In genomic region chr2:84429724-84430123, GRCm38 (mm10) we compare ENCODE assay signal across 10 mouse cellular contexts. TPM values are rescaled to one million over a fixed set of nuclear protein-coding genes. Genes with fewer than 3 reads are reported as not detected.
A peak's percentile ranks its signal among the peaks of the same experiment; 100 is the strongest.
DNase-seq lines count a peak whose midpoint lies in the region; ATAC-seq and TF ChIP-seq lines count a peak whose summit lies in the region.
"Had no signal": no experiment of that assay in that cellular context is flagged by ENCODE, and none has a peak within 500 bp of the region (broad histone marks: within the 10 kb centered on the region; RNA-seq: fewer than 3 reads in every experiment).

No protein-coding gene starts in this region.

- H3K27ac ChIP-seq in kidney, adult 2 months (ENCODE audit: insufficient read depth, low read depth, low read length): no peak overlapping the region
- no peak overlapping the region for H3K27ac ChIP-seq in stomach, postnatal 0 days (replicated peaks)
- H3K27ac ChIP-seq: embryonic facial prominence, embryonic 12.5 days; liver, embryonic 15.5 days had no signal

- intact Hi-C loops in heart, postnatal 10 days (cut with DNase I): loop anchor here (1.0 to 10.0 kb wide), 5 partner anchors 137 to 615 kb away; partner anchors contain the start of gene Fam171b

- TF ChIP-seq EP300 in stomach, postnatal 0 days (optimal IDR thresholded peaks at IDR 0.05): no peak

- ATAC-seq in stomach, postnatal 0 days (ENCODE audit: low FRiP score, low TSS enrichment): peak; percentile 51; the same call in 1 of the 2 replicates

- no peaks in the 10 kb centered on the region for H3K27me3 ChIP-seq in kidney, adult 2 months (replicated peaks; ENCODE audit: control insufficient read depth, insufficient read depth, low read length)
- H3K27me3 ChIP-seq in stomach, postnatal 0 days (ENCODE audit: control insufficient read depth, insufficient read depth, low read length): no peaks in the 10 kb centered on the region
- H3K27me3 ChIP-seq: embryonic facial prominence, embryonic 12.5 days; liver, embryonic 15.5 days had no signal

- no peaks in the 10 kb centered on the region for H3K4me1 ChIP-seq in kidney, adult 2 months (ENCODE audit: control insufficient read depth, insufficient read depth, low read length)
- H3K4me1 ChIP-seq in stomach, postnatal 0 days (replicated peaks; ENCODE audit: control insufficient read depth, insufficient read depth): no peaks in the 10 kb centered on the region
- H3K4me1 ChIP-seq: embryonic facial prominence, embryonic 12.5 days had no signal

- no peak overlapping the region for H3K4me3 ChIP-seq in kidney, adult 2 months (ENCODE audit: insufficient read depth, low read depth, low read length)
- H3K4me3 ChIP-seq in stomach, postnatal 0 days (ENCODE audit: low read depth, low read length): no peak overlapping the region
- H3K4me3 ChIP-seq: embryonic facial prominence, embryonic 12.5 days; liver, embryonic 15.5 days had no signal

- no peak overlapping the region for H3K4me2 ChIP-seq in stomach, postnatal 0 days (replicated peaks; ENCODE audit: low read depth)
- H3K4me2 ChIP-seq: embryonic facial prominence, embryonic 12.5 days; liver, embryonic 15.5 days had no signal

- peak; percentile 33; the same call in 1 of the 2 replicates for TF ChIP-seq CTCF in kidney, adult 2 months (conservative IDR thresholded peaks at IDR 0.05; ENCODE audit: insufficient read depth, insufficient read length, low read depth, low read length)
- TF ChIP-seq CTCF in stomach, postnatal 0 days (IDR thresholded peaks at IDR 0.05; ENCODE audit: low read depth): peak; percentile 85

- 32% methylated on average over 11 of the region's 11 CpGs for WGBS in kidney, adult 2 months
- WGBS in stomach, postnatal 0 days: 34% methylated on average over 11 of the region's 11 CpGs

- no peaks in the 10 kb centered on the region for H3K36me3 ChIP-seq in kidney, adult 2 months (ENCODE audit: control insufficient read depth, insufficient read depth, low read length)
- no peaks in the 10 kb centered on the region for H3K36me3 ChIP-seq in stomach, postnatal 0 days (ENCODE audit: control insufficient read depth, insufficient read depth, low read length)
- H3K36me3 ChIP-seq: embryonic facial prominence, embryonic 12.5 days; liver, embryonic 15.5 days had no signal

- H3K9ac ChIP-seq in stomach, postnatal 0 days (ENCODE audit: low read length): no peak overlapping the region
- H3K9ac ChIP-seq: embryonic facial prominence, embryonic 12.5 days; liver, embryonic 15.5 days had no signal

- TF ChIP-seq POLR2A in kidney, adult 2 months (IDR thresholded peaks at IDR 0.05; ENCODE audit: low read depth, low read length): no peak

- H3K9me3 ChIP-seq in stomach, postnatal 0 days (ENCODE audit: control insufficient read depth, low read length): no peaks in the 10 kb centered on the region
- H3K9me3 ChIP-seq: embryonic facial prominence, embryonic 12.5 days; liver, embryonic 15.5 days had no signal

- peak; percentile 74 for DNase-seq in kidney, adult 2 months
- no peak for DNase-seq in kidney, adult 11 months
- DNase-seq in CD4-positive, CD25-positive, alpha-beta regulatory T cell, adult 2 months (ENCODE audit: low read depth, low spot score): peak; percentile 84
- peak; percentile 60 for DNase-seq in T-cell, adult 2 months (ENCODE audit: low spot score)
- DNase-seq in heart, postnatal 10 days: peak; percentile 63 to 74
- DNase-seq in lung, postnatal 36 days: peak; percentile 77
- DNase-seq in stomach, postnatal 0 days (ENCODE audit: low spot score): no peak
- DNase-seq in spleen, postnatal 10 days (ENCODE audit: low spot score in 2 of 2): no peak

RNA-seq across cellular contexts. Expression of gene Calcrl, which starts 4.5 kb away (rescaled TPM):
- polyA plus RNA-seq in kidney, adult 2 months (2012; rRNA removed): 6.6 and 9.8 TPM in 2 replicates
- total RNA-seq in heart, postnatal 10 days (2021): 10 to 100 TPM; 47.6 to 54.8 TPM
- polyA plus RNA-seq in stomach, postnatal 0 days (2015; fragmentation: Nextera tagmentation; extraction: Ambion mirVana): 18.1 and 18.2 TPM in 2 replicates

RNA-seq across cellular contexts. Expression of gene Tfpi, which starts 46.9 kb away (rescaled TPM):
- 4.4 and 6.9 TPM in 2 replicates for polyA plus RNA-seq in kidney, adult 2 months (2012; rRNA removed)
- total RNA-seq in heart, postnatal 10 days (2021): 10 to 100 TPM; 62.3 to 67.1 TPM
- 22.8 and 23.4 TPM in 2 replicates for polyA plus RNA-seq in stomach, postnatal 0 days (2015; fragmentation: Nextera tagmentation; extraction: Ambion mirVana)

Comparison
In these comparisons a context has a peak if more than half of its experiments do, and no peak if none do; other contexts are left out.
1. DNase-seq: peak in kidney, adult 2 months (single experiment), CD4-positive, CD25-positive, alpha-beta regulatory T cell, adult 2 months (single experiment), T-cell, adult 2 months (single experiment), heart, postnatal 10 days (2 of 2) and lung, postnatal 36 days (single experiment); none in kidney, adult 11 months (single experiment), stomach, postnatal 0 days (single experiment) and spleen, postnatal 10 days (0 of 2).